Mouse (Mus musculus): ENCODE data around the gene Prex1. TPM values are rescaled to one million over a fixed set of nuclear protein-coding genes. Genes with fewer than 3 reads are reported as not detected.
"Not testable (repeated sequence)": the region's sequence is repeated elsewhere in the genome, so short reads cannot be mapped to it uniquely, and the experiment has no call there.

Prex1 gene
- total and polyA plus RNA-seq, 3 experiments: 5.5 to 19.5 (median 18.5) TPM

DNA sequence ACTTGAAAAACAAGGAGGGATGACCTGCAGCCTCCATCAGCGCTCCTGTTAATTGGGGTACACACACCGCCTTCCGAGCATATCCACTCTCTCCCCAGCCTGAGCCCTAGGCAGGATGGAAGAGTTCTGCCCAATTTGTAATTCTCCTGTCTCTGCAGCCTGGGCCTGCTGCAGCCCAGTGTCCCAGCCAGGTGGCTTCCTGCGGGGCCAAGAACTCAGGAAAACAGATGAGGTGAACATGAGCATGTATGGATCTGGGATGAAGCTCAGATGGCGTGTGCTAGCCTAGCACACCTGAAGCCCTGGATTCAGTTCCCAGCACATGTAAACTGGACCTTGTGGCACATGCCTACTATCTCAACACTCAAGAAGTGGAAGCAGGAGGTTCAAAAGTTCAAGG, 192.2 kb downstream of the Prex1 start:
- Histone ChIP-seq H3K79me2 (replicated peaks; ENCODE audit: control insufficient read depth, extremely low read depth, insufficient read depth, poor library complexity, severe bottlenecking) (no peaks in the 10 kb centered on the region), H3K9me3 (replicated peaks; ENCODE audit: low read length) (no peaks in the 10 kb centered on the region), H3K4me2 (ENCODE audit: insufficient read depth, low read depth, poor library complexity, severe bottlenecking) (no peak overlapping the region), H3K9ac (ENCODE audit: insufficient read depth, low read depth) (no peak overlapping the region), H3K27me3 (replicated peaks) (peaks cover 1% of the 10 kb centered on the region), H3K36me3 (replicated peaks in 1 of 2; ENCODE audit: control insufficient read depth in 1 of 2, insufficient read depth in 1 of 2, low read length in 1 of 2) (no peaks in the 10 kb centered on the region), H3K27ac (ENCODE audit: insufficient read depth, low read depth) (no peak overlapping the region), H3K4me3 (replicated peaks in 1 of 3; ENCODE audit: low read depth in 2 of 3, low read length in 2 of 3, poor library complexity in 1 of 3) (no peak overlapping the region), H3K4me1 (ENCODE audit: control insufficient read depth in 1 of 2, insufficient read depth in 2 of 2) (peaks cover 2 to 16% of the 10 kb centered on the region in 2 experiments; a peak in 3 of 4 replicates)
- no peak for TF ChIP-seq EP300 (IDR thresholded peaks at IDR 0.05; ENCODE audit: low read length)
- no peak for TF ChIP-seq RCOR1 (conservative IDR thresholded peaks at IDR 0.05; ENCODE audit: low read depth, low read length)
- no peak for TF ChIP-seq MEF2A (IDR thresholded peaks at IDR 0.05; ENCODE audit: borderline replicate concordance, low read depth, low read length)
- no peak for DNase-seq (ENCODE audit: extremely low read depth)
- in situ Hi-C loops (cut with MboI; ENCODE audit: low pct_ligation_motif_present, low pct_unique_long_range_greater_than_20kb, low sequenced_read_pairs) (no loop called here), dilution Hi-C loops (cut with MboI; ENCODE audit: extremely low pct_ligation_motif_present, extremely low pct_unique_long_range_greater_than_20kb, low sequenced_read_pairs) (no loop called here)

- H3K9ac ChIP-seq (ENCODE audit: insufficient read depth, low read depth): no peak overlapping the region
- H3K4me1 ChIP-seq (ENCODE audit: control insufficient read depth in 1 of 2, insufficient read depth in 2 of 2): peaks cover 2 to 16% of the 10 kb centered on the region in 2 experiments; a peak in 3 of 4 replicates
- in situ Hi-C loops (cut with MboI; ENCODE audit: low pct_ligation_motif_present, low pct_unique_long_range_greater_than_20kb, low sequenced_read_pairs): no loop called here
- dilution Hi-C loops (cut with MboI; ENCODE audit: extremely low pct_ligation_motif_present, extremely low pct_unique_long_range_greater_than_20kb, low sequenced_read_pairs): no loop called here
- H3K4me2 ChIP-seq (ENCODE audit: insufficient read depth, low read depth, poor library complexity, severe bottlenecking): no peak overlapping the region
- no peaks in the 10 kb centered on the region for H3K79me2 ChIP-seq (replicated peaks; ENCODE audit: control insufficient read depth, extremely low read depth, insufficient read depth, poor library complexity, severe bottlenecking)
- H3K36me3 ChIP-seq (replicated peaks in 1 of 2; ENCODE audit: control insufficient read depth in 1 of 2, insufficient read depth in 1 of 2, low read length in 1 of 2): no peaks in the 10 kb centered on the region
- no peak for DNase-seq (ENCODE audit: extremely low read depth)
- H3K27ac ChIP-seq (ENCODE audit: insufficient read depth, low read depth): no peak overlapping the region
- H3K27me3 ChIP-seq (replicated peaks): peaks cover 1% of the 10 kb centered on the region
- TF ChIP-seq CHD1 (IDR thresholded peaks at IDR 0.05; ENCODE audit: low read depth, low read length) (no peak), USF1 (IDR thresholded peaks at IDR 0.05; ENCODE audit: low read depth, low read length) (no peak), ZMIZ1 (IDR thresholded peaks at IDR 0.05; ENCODE audit: low read depth, low read length) (no peak), RCOR1 (conservative IDR thresholded peaks at IDR 0.05; ENCODE audit: low read depth, low read length) (no peak), ETS1 (conservative IDR thresholded peaks at IDR 0.05; ENCODE audit: low read depth, low read length) (no peak), POLR2A (IDR thresholded peaks at IDR 0.05; ENCODE audit: low read depth, low read length) (no peak), ZNF384 (IDR thresholded peaks at IDR 0.05; ENCODE audit: low read depth, low read length) (no peak), SMC3 (IDR thresholded peaks at IDR 0.05; ENCODE audit: low read depth, low read length) (no peak), IRF4 (IDR thresholded peaks at IDR 0.05; ENCODE audit: low read depth, low read length) (no peak)
- no peaks in the 10 kb centered on the region for H3K9me3 ChIP-seq (replicated peaks; ENCODE audit: low read length)
- no peak overlapping the region for H3K4me3 ChIP-seq (replicated peaks in 1 of 3; ENCODE audit: low read depth in 2 of 3, low read length in 2 of 3, poor library complexity in 1 of 3)
These were observed 193.1 kb downstream of the Prex1 start for GRCm38 (mm10) chr2:166520536-166520935.

DNA sequence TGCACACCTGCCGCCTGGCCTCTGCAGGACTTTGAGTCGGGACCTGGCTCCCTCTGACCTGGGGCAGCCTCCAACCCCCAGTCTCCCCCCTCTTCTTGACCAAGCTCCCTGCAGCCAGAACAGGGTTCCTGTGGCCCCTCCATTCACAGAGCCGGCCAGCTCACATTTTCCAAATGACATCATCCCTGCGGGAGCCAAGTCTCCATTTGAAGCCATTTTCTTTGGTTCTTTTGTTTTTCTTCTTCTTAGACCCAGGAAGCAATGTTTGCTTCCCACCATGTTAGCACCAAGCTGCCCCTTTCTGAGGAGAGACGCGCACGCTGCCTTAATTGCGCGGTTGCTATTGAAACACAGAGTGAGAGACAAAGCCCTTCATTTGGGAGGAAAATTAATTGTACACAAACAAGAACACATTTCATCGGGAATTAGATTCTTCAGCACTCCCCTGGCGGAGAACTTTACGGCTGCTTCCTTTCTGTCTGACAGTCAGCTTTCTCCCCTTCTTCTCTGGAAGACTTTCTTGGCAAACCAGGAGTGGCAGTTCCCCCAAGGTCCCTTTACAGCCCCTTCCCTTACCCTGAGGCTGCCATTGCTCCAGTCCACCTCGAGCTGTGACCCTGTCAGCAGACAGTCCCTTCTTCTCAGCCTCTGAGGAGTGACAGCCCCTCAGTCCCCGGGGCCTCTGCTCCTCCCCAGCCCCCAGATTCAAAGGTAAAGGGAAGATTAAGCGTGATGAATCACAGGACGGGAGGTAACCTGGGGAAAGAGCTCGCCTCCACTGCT, 196.0 kb downstream of the Prex1 start:
- dilution Hi-C loops (cut with MboI; ENCODE audit: extremely low pct_ligation_motif_present, extremely low pct_unique_long_range_greater_than_20kb, low sequenced_read_pairs): not testable (repeated sequence)

More for the DNA sequence above, 196.0 kb downstream of the Prex1 start:
- peak; percentile 24 for DNase-seq (ENCODE audit: extremely low read depth)
- H3K27me3 ChIP-seq (replicated peaks); H3K9me3 ChIP-seq (replicated peaks; ENCODE audit: low read length); H3K4me2 ChIP-seq (ENCODE audit: insufficient read depth, low read depth, poor library complexity, severe bottlenecking); H3K36me3 ChIP-seq (replicated peaks in 1 of 2; ENCODE audit: control insufficient read depth in 1 of 2, insufficient read depth in 1 of 2, low read length in 1 of 2); H3K27ac ChIP-seq (ENCODE audit: insufficient read depth, low read depth); in situ Hi-C loops (cut with MboI; ENCODE audit: low pct_ligation_motif_present, low pct_unique_long_range_greater_than_20kb, low sequenced_read_pairs); H3K79me2 ChIP-seq (replicated peaks; ENCODE audit: control insufficient read depth, extremely low read depth, insufficient read depth, poor library complexity, severe bottlenecking); H3K4me3 ChIP-seq (replicated peaks in 1 of 3; ENCODE audit: low read depth in 2 of 3, low read length in 2 of 3, poor library complexity in 1 of 3); H3K9ac ChIP-seq (ENCODE audit: insufficient read depth, low read depth): not testable (repeated sequence)
- TF ChIP-seq ETS1 (conservative IDR thresholded peaks at IDR 0.05; ENCODE audit: low read depth, low read length): peak; percentile 23; the same call in 1 of the 2 replicates
- peak; percentile 44; the same call in 1 of the 2 replicates for TF ChIP-seq EP300 (IDR thresholded peaks at IDR 0.05; ENCODE audit: low read length)
- TF ChIP-seq JUND (conservative IDR thresholded peaks at IDR 0.05; ENCODE audit: low read depth, low read length): peak; percentile 64
- peak; percentile 81 for TF ChIP-seq JUN (IDR thresholded peaks at IDR 0.05; ENCODE audit: insufficient read depth, low read depth, low read length)
- peaks cover 2 to 16% of the 10 kb centered on the region in 2 experiments; a peak in 3 of 4 replicates for H3K4me1 ChIP-seq (ENCODE audit: control insufficient read depth in 1 of 2, insufficient read depth in 2 of 2)
